Mouse (Mus musculus) heart, adult 2 months (tissue): Measurements from ENCODE around the gene Gm47791. TPM values are rescaled to one million over a fixed set of nuclear protein-coding genes. Genes with fewer than 3 reads are reported as not detected.

Experiments
- DNase-seq, 2 experiments: peaks; one replicate each; pipeline ENCODE4 v3.0.0; 2021
- H3K27ac ChIP-seq: fragments of 200-600 bp; 2 replicates; pipeline ENCODE4 v1.8.1; 2022
- H3K27me3 ChIP-seq: fragments of 200-500 bp; 2 replicates; pipeline ENCODE4 v1.6.1; 2012; ENCODE audit warnings: mild to moderate bottlenecking, low read length, inconsistent platforms, mixed read lengths; ENCODE audit not compliant: control insufficient read depth, insufficient read depth
- H3K36me3 ChIP-seq: fragments of 200-500 bp; 2 replicates; pipeline ENCODE4 v1.6.1; 2012; ENCODE audit warnings: low read length, inconsistent platforms; ENCODE audit not compliant: control insufficient read depth, insufficient read depth
- H3K4me1 ChIP-seq: fragments of 200-500 bp; 2 replicates; pipeline ENCODE4 v1.6.1; 2011; ENCODE audit warnings: low read length; ENCODE audit not compliant: control insufficient read depth, insufficient read depth
- H3K4me3 ChIP-seq: fragments of 200-600 bp; 2 replicates; pipeline ENCODE4 v1.8.1; 2022
- H3K79me2 ChIP-seq: fragments of 200-500 bp; replicated peaks from 2 replicates; pipeline ENCODE4 v1.6.1; 2012; ENCODE audit warnings: mild to moderate bottlenecking, inconsistent platforms, low read length, moderate library complexity, mixed read lengths; ENCODE audit not compliant: control insufficient read depth, insufficient read depth
- H3K9ac ChIP-seq: fragments of 200-500 bp; 2 replicates; pipeline ENCODE4 v1.6.1; 2012; ENCODE audit warnings: low read depth, mild to moderate bottlenecking, control low read depth, inconsistent platforms, low read length, mixed read lengths
- CTCF ChIP-seq: fragments of 200-600 bp; IDR thresholded peaks from 2 replicates; pipeline ENCODE4 v1.8.1; 2022; ENCODE audit warnings: antibody characterized with exemption, mild to moderate bottlenecking, moderate library complexity
- EP300 ChIP-seq: fragments of 200-500 bp; IDR thresholded peaks from 2 replicates; pipeline ENCODE4 v1.6.1; 2011; ENCODE audit warnings: low read depth, low read length, control low read depth; ENCODE audit not compliant: insufficient read depth
- POLR2A ChIP-seq: fragments of 200-500 bp; IDR thresholded peaks from 2 replicates; pipeline ENCODE4 v1.6.1; 2011; ENCODE audit warnings: mild to moderate bottlenecking, low read depth, low read length, control low read depth; ENCODE audit not compliant: insufficient read depth
- WGBS: fragments of 180-500 bp; shearing (Covaris S2); methylation state at CpG from one replicate; pipeline ENCODE4 v1.1.7; 2018; 5-methylcytosine and 5-hydroxymethylcytosine counted together
- intact Hi-C: fragments of 180-260 bp; cut with DNase I; formaldehyde crosslinking; loops from one replicate; pipeline ENCODE4 v1.15.1; 2025
- polyA plus RNA-seq: library from polyadenylated mRNA; depleted of rRNA; stranded (reverse); fragments of >200 nt; gene quantifications from 2 replicates; pipeline ENCODE4 v1.2.3, GENCODE M21; 2012
- total RNA-seq, 2 experiments: library from RNA; stranded (reverse); gene quantifications; 2 replicates each; pipeline ENCODE4 v1.2.3; 2021

Gene Gm47791
- total and polyA plus RNA-seq, 3 experiments = not detected

DNA sequence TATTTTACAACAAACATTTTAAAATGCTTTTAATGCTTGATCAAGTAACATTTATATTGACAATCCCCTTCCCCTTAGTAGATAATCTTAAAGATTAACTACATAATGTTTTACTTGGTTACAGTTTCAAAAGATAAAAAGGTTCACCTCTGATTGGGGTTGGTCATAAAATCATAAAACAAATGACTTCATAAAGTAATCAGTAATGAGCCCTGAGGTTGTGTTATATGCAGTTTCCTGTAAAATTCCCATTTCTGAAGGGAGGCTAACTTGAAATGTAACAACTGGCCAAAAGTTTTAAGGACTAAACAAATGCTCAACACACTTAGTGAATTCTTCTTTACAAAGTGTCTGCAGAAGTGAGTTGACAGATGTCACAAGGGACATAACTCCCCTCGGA is 4.8 kb downstream of the Gm47791 start:
- intact Hi-C loops = no loop called here
- WGBS = 13% methylated on average over 1 of the region's 1 CpGs
- no peak for DNase-seq

DNA sequence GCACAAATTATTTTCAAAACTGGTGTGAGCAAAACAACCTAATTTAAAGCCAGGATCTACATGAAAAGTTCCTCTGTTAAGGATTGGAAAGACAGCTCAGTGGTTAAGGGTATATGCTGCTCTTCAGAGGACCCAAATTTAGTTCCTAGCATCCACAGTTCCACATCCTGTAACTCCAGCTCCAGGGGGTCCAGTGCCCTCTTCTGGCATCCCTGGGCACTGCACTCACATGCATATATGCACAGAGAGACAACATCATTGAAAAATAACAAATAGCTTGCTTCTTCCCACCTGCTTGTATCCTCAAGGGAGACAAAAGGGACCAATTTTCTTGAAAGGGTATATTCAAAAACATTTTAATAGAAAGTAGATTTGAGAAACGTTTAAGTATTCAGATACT is 8.8 kb downstream of the Gm47791 start:
- WGBS = 79% methylated on average over 1 of the region's 1 CpGs

More for the DNA sequence above, 4.8 kb downstream of the Gm47791 start:
- Histone ChIP-seq H3K27ac (no peak overlapping the region), H3K4me1 (no peaks in the 10 kb centered on the region), H3K4me3 (no peak overlapping the region), H3K9ac (no peak overlapping the region), H3K36me3 (no peaks in the 10 kb centered on the region), H3K79me2 (no peaks in the 10 kb centered on the region), H3K27me3 (no peaks in the 10 kb centered on the region)
- TF ChIP-seq POLR2A (no peak), EP300 (no peak), CTCF (no peak)

DNA sequence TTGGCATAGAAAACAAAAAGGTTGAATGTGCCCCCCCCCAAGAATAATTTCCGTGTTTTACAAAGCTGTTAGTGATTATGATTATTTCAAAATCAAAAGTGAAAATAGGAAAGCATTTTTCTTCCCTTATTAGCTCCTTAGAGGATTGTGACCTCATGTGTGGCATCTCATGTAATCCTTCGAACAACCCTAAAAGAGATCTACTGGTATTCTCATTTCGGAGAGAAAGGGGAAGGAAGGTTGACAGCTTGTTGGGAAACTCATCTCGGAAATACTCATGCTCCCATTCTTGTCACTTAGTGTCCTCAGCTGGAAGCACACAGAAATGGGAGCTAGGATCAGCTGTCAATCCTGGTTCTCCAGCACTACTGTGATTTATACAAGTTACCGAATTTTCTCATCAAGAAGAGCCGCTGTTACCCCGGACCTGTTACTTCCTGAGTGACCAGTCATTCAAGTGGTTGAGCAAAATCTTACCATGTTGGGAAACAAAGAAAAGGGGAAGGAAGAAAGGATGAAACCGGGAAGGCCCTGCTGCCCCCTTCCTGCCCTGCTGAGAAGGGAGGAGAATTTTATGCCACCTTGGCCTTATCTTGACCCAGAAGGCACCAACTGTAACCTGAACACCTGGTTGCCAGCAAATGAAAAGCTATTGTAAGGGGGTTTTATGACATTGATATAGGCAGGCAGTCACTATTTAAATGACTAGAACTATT is 9.4 kb downstream of the Gm47791 start:
- Histone ChIP-seq H3K4me1 (no peaks in the 10 kb centered on the region), H3K27me3 (no peaks in the 10 kb centered on the region), H3K4me3 (no peak overlapping the region), H3K79me2 (no peaks in the 10 kb centered on the region), H3K9ac (no peak overlapping the region), H3K27ac (no peak overlapping the region), H3K36me3 (no peaks in the 10 kb centered on the region)
- DNase-seq = no peak
- intact Hi-C loops = no loop called here
- WGBS = 86% methylated on average over 8 of the region's 8 CpGs
- TF ChIP-seq CTCF (no peak), EP300 (no peak), POLR2A (no peak)

More for the DNA sequence above, 8.8 kb downstream of the Gm47791 start:
- intact Hi-C loops = no loop called here
- DNase-seq = no peak
- Histone ChIP-seq H3K4me1 (no peaks in the 10 kb centered on the region), H3K4me3 (no peak overlapping the region), H3K27me3 (no peaks in the 10 kb centered on the region), H3K36me3 (no peaks in the 10 kb centered on the region), H3K79me2 (no peaks in the 10 kb centered on the region), H3K9ac (no peak overlapping the region), H3K27ac (no peak overlapping the region)
- peak; percentile 10; the same call in 1 of the 2 replicates for TF ChIP-seq CTCF
- no peak for TF ChIP-seq POLR2A
- no peak for TF ChIP-seq EP300

DNA sequence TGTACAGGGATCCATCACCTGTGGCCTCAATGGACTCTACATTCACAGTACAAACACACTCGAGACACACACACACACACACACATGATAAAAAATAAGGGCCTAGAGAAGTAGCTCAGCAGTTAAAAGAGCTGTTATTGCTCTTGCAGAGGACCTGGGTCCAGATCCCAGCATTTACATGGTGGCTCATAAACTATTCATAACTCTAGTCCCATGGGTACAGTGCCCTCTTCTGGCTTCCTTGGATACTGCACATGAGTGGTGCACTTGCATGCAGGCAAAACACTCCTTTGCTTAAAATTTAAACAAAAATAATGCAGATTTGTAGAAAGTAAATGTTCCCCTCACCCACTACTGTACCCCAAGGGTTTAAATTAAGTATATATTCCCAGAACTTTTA is 11.5 kb downstream of the Gm47791 start:
- Histone ChIP-seq H3K4me3 (no peak overlapping the region), H3K36me3 (no peaks in the 10 kb centered on the region), H3K79me2 (no peaks in the 10 kb centered on the region), H3K9ac (no peak overlapping the region), H3K27me3 (no peaks in the 10 kb centered on the region), H3K27ac (no peak overlapping the region), H3K4me1 (no peaks in the 10 kb centered on the region)
- intact Hi-C loops = no loop called here
- TF ChIP-seq CTCF (peak; percentile 51), EP300 (no peak)
- DNase-seq = no peak
- WGBS = 87% methylated on average over 1 of the region's 1 CpGs

DNA sequence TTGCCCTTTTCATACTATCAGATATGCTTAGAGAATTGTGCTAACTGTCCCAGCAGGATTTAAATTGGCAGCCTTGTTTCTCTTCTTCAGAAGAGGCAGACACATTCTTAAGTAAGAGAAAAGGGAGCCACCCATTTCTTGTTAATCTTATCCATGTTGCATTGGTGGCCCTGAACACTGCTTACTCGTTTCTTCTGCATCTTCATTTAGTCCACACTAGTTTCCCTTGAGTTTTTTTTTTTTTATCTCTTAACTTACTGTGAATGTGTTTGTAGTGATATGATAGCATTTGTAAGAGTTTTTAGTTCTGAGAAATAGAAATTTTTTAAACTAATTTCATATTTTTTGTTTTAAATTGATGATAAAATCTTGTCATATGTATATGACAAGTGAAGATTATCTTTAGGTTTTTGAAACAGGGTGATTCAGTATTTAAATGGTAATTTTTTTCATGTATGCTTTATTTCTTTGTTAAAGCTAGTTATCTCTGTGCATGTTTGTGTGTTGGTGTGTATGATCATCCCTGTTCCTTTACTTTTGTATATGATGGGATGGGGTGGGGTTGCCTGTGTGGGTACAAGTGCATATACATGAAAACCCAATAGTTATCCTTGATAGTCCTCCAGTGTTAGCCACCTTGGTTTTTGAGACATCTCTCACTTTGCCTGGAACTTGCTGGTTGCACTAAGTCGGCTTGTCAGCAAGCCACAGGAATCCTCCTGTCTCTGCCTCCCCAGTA is 23.2 kb downstream of the Gm47791 start:
- no peak for DNase-seq
- Histone ChIP-seq H3K79me2 (no peaks in the 10 kb centered on the region), H3K4me1 (no peaks in the 10 kb centered on the region), H3K9ac (no peak overlapping the region), H3K36me3 (peaks cover 6% of the 10 kb centered on the region; the same call in 1 of the 2 replicates), H3K27ac (no peak overlapping the region), H3K27me3 (no peaks in the 10 kb centered on the region), H3K4me3 (no peak overlapping the region)
- intact Hi-C loops = no loop called here
- TF ChIP-seq POLR2A = no peak
- TF ChIP-seq CTCF = no peak
- 79% methylated on average over 2 of the region's 2 CpGs for WGBS

DNA sequence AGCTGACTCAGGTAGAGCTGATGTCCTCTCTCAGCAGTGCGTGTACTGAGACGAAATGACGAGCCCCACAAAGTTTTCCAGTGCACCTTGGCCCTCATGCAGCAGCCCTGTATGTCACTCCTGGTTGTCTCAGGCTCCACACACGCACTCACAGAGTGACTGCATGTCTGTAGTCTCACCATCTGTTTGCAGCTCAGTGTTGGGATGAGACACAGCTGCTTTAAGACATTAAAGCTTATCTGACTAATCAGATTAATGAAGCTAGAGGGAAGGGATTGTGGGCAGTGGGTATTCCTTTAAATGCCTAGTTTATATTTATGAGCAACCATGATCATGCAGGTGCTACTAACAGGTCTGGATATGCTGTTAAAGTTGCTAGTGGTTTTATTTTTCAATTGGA is 24.6 kb downstream of the Gm47791 start:
- Histone ChIP-seq H3K27ac (no peak overlapping the region), H3K79me2 (no peaks in the 10 kb centered on the region), H3K9ac (no peak overlapping the region), H3K36me3 (peaks cover 6% of the 10 kb centered on the region), H3K4me1 (no peaks in the 10 kb centered on the region), H3K4me3 (no peak overlapping the region), H3K27me3 (no peaks in the 10 kb centered on the region)
- DNase-seq = no peak
- intact Hi-C loops = no loop called here
- 92% methylated on average over 4 of the region's 4 CpGs for WGBS
- TF ChIP-seq EP300 (no peak), CTCF (no peak), POLR2A (no peak)
